Mouse (Mus musculus) liver, embryonic 14.5 days (tissue): ENCODE measurements around the gene Asl. TPM values are rescaled to one million over a fixed set of nuclear protein-coding genes. Genes with fewer than 3 reads are reported as not detected.

ENCODE experiments used
- ATAC-seq: fragments of 200-750 bp; cut with Nextera tagmentation; 2 replicates; pipeline ENCODE4 v1.8.0; 2017; ENCODE audit warnings: moderate number of reproducible peaks, mild to moderate bottlenecking, moderate library complexity; ENCODE audit not compliant: insufficient read depth
- DNase-seq, 3 experiments: peaks; one replicate each; pipeline ENCODE4 v3.0.0-alpha.2; 2012 to 2013; ENCODE audit warnings: low read depth in 3 of 3, low spot score in 3 of 3
- H3K27ac ChIP-seq: fragments of 300-500 bp; sonication (generic); 2 replicates; pipeline ENCODE4 v1.5.1; 2014; ENCODE audit warnings: moderate library complexity, mild to moderate bottlenecking, control low read depth, inconsistent platforms
- H3K27me3 ChIP-seq: fragments of 300-500 bp; sonication (generic); 2 replicates; pipeline ENCODE4 v1.6.1; 2014; ENCODE audit warnings: mild to moderate bottlenecking, low read length, moderate library complexity; ENCODE audit not compliant: control insufficient read depth, insufficient read depth
- H3K36me3 ChIP-seq: fragments of 300-500 bp; sonication (generic); replicated peaks from 2 replicates; pipeline ENCODE4 v1.6.1; 2014; ENCODE audit warnings: low read depth; ENCODE audit not compliant: control insufficient read depth, insufficient read depth
- H3K4me1 ChIP-seq, 2 experiments: fragments of 200-500 bp in 1 of 2; fragments of 300-500 bp in 1 of 2; sonication (generic) in 1 of 2; replicated peaks; 2 replicates each; pipeline ENCODE4 v1.6.1; 2012 to 2014; ENCODE audit warnings: antibody characterized with exemption in 1 of 2, inconsistent platforms in 1 of 2, low read length in 1 of 2; ENCODE audit not compliant: control insufficient read depth in 2 of 2, insufficient read depth in 2 of 2
- H3K4me2 ChIP-seq: fragments of 300-500 bp; sonication (generic); 2 replicates; pipeline ENCODE4 v1.6.1; 2014; ENCODE audit warnings: low read depth, mild to moderate bottlenecking, control low read depth, moderate library complexity
- H3K4me3 ChIP-seq, 2 experiments: fragments of 200-500 bp in 1 of 2; fragments of 300-500 bp in 1 of 2; sonication (generic) in 1 of 2; 2 replicates each; pipeline ENCODE4 v1.5.1; 2012 to 2014; ENCODE audit warnings: low read depth in 2 of 2, low read length in 2 of 2, mild to moderate bottlenecking in 2 of 2, control low read depth in 1 of 2, inconsistent platforms in 1 of 2, moderate library complexity in 1 of 2; ENCODE audit not compliant: insufficient read depth in 1 of 2
- H3K9ac ChIP-seq: fragments of 300-500 bp; sonication (generic); replicated peaks from 2 replicates; pipeline ENCODE4 v1.6.1; 2014; ENCODE audit warnings: mild to moderate bottlenecking, control low read depth, moderate library complexity
- H3K9me3 ChIP-seq: fragments of 300-500 bp; sonication (generic); 2 replicates; pipeline ENCODE4 v1.6.1; 2016; ENCODE audit warnings: low read length, mixed read lengths; ENCODE audit not compliant: control insufficient read depth
- CTCF ChIP-seq: IDR thresholded peaks from 2 replicates; pipeline ENCODE4 v1.5.1; 2016; ENCODE audit warnings: antibody characterized with exemption, low read depth, control low read depth
- EP300 ChIP-seq: IDR thresholded peaks from 2 replicates; pipeline ENCODE4 v1.6.1; 2016; ENCODE audit warnings: antibody characterized with exemption, low read depth
- WGBS: fragments of 180-500 bp; shearing (Covaris S2); extraction: QIAGEN DNeasy Blood & Tissue Kit; methylation state at CpG from one replicate; pipeline ENCODE4 v1.1.7; 2014; ENCODE audit not compliant: insufficient replicate concordance; 5-methylcytosine and 5-hydroxymethylcytosine counted together
- polyA plus RNA-seq, 2 experiments: library from polyadenylated mRNA; depleted of rRNA in 1 of 2; stranded (reverse) in 1 of 2; unstranded in 1 of 2; fragments of >200 nt; fragmentation: Nextera tagmentation in 1 of 2; extraction: Ambion mirVana in 1 of 2; gene quantifications; 2 replicates each; pipeline versions ENCODE4 v1.2.1 to v1.2.3; 2012 to 2014

Asl gene
- polyA plus RNA-seq, 2 experiments, result 30.4 to 39.8 TPM

GRCm38 (mm10) chr5:130052955-130053354 lies 23.9 kb upstream of the Asl start:
- ATAC-seq (no peak), DNase-seq (no peak)
- no peak overlapping the region for H3K4me2 ChIP-seq
- H3K4me1 ChIP-seq, result peaks cover 0 to 6% of the 10 kb centered on the region in 2 experiments; a peak in 1 of 4 replicates
- H3K9ac ChIP-seq, result no peak overlapping the region
- 54% methylated on average over 6 of the region's 6 CpGs for WGBS
- H3K4me3 ChIP-seq, result no peak overlapping the region
- H3K36me3 ChIP-seq, result peaks cover 21% of the 10 kb centered on the region
- TF ChIP-seq CTCF, result no peak
- H3K27ac ChIP-seq, result no peak overlapping the region
- no peaks in the 10 kb centered on the region for H3K9me3 ChIP-seq
- H3K27me3 ChIP-seq, result no peaks in the 10 kb centered on the region

GRCm38 (mm10) chr5:130052510-130052909 lies 23.5 kb upstream of the Asl start:
- Histone ChIP-seq H3K9ac (no peak overlapping the region), H3K9me3 (no peaks in the 10 kb centered on the region), H3K4me2 (no peak overlapping the region), H3K27me3 (no peaks in the 10 kb centered on the region), H3K36me3 (peaks cover 23% of the 10 kb centered on the region), H3K27ac (no peak overlapping the region), H3K4me1 (peaks cover 0 to 6% of the 10 kb centered on the region in 2 experiments; a peak in 1 of 4 replicates), H3K4me3 (no peak overlapping the region)
- no peak for DNase-seq
- WGBS, result 82% methylated on average over 5 of the region's 5 CpGs
- TF ChIP-seq EP300, result no peak
- TF ChIP-seq CTCF, result no peak
- ATAC-seq, result no peak

GRCm38 (mm10) chr5:130051073-130051860 lies 22.2 kb upstream of the Asl start:
- no peak for TF ChIP-seq EP300
- no peak for TF ChIP-seq CTCF
- DNase-seq (no peak), ATAC-seq (no peak)
- Histone ChIP-seq H3K4me1 (peaks cover 0 to 4% of the 10 kb centered on the region in 2 experiments; a peak in 1 of 4 replicates), H3K27ac (no peak overlapping the region), H3K27me3 (no peaks in the 10 kb centered on the region), H3K36me3 (peaks cover 32% of the 10 kb centered on the region), H3K4me2 (no peak overlapping the region), H3K9me3 (no peaks in the 10 kb centered on the region), H3K4me3 (no peak overlapping the region), H3K9ac (no peak overlapping the region)
- 81% methylated on average over 15 of the region's 15 CpGs for WGBS

GRCm38 (mm10) chr5:130050416-130050815 lies 21.4 kb upstream of the Asl start:
- WGBS, result 71% methylated on average over 6 of the region's 6 CpGs
- peaks cover 32% of the 10 kb centered on the region for H3K36me3 ChIP-seq

GRCm38 (mm10) chr5:130048786-130049520 lies 19.9 kb upstream of the Asl start:
- no peak for DNase-seq
- TF ChIP-seq CTCF (no peak), EP300 (no peak)
- H3K4me2 ChIP-seq, result no peak overlapping the region
- no peak overlapping the region for H3K9ac ChIP-seq
- H3K4me1 ChIP-seq, result no peaks in the 10 kb centered on the region; a peak in 1 of 4 replicates
- H3K27ac ChIP-seq, result no peak overlapping the region
- no peaks in the 10 kb centered on the region for H3K27me3 ChIP-seq
- no peaks in the 10 kb centered on the region for H3K9me3 ChIP-seq
- 86% methylated on average over 15 of the region's 15 CpGs for WGBS
- peaks cover 32% of the 10 kb centered on the region for H3K36me3 ChIP-seq
- no peak overlapping the region for H3K4me3 ChIP-seq
- ATAC-seq, result no peak

More at GRCm38 (mm10) chr5:130050416-130050815, 21.4 kb upstream of the Asl start:
- Histone ChIP-seq H3K9ac (no peak overlapping the region), H3K4me3 (no peak overlapping the region), H3K27ac (no peak overlapping the region), H3K27me3 (no peaks in the 10 kb centered on the region), H3K4me1 (no peaks in the 10 kb centered on the region), H3K9me3 (no peaks in the 10 kb centered on the region), H3K4me2 (no peak overlapping the region)
- no peak for TF ChIP-seq CTCF
- no peak for TF ChIP-seq EP300
- no peak for DNase-seq
- ATAC-seq, result no peak
